Mouse (Mus musculus) megakaryocyte, adult 5-6 weeks (primary cell): Measurements from ENCODE around the gene Tob1. TPM values are rescaled to one million over a fixed set of nuclear protein-coding genes. Genes with fewer than 3 reads are reported as not detected.

Source experiments
- ATAC-seq: 2 replicates; pipeline ENCODE4 v1.8.0; 2016; ENCODE audit warnings: mild to moderate bottlenecking, inconsistent platforms; ENCODE audit not compliant: poor library complexity, severe bottlenecking
- total RNA-seq, 2 experiments: library from RNA; stranded (forward) in 1 of 2; stranded (reverse) in 1 of 2; fragments of 153-499, 151-499 nt in 1 of 2; fragments of 221-1000, 200-1000 nt in 1 of 2; gene quantifications; 2 replicates each; pipeline versions ENCODE4 v1.2.3 to v1.2.4; 2015 to 2017

The Tob1 gene
- total RNA-seq, 2 experiments from 2014 or later, result 13.5 to 17.8 TPM

- ATAC-seq, result peak; percentile 87
Observed at GRCm38 (mm10) chr11:94198405-94199146, 12.7 kb upstream of the Tob1 start.

GRCm38 (mm10) chr11:94199771-94200170, 11.5 kb upstream of the Tob1 start:
- ATAC-seq, result no peak

- ATAC-seq, result no peak
Observed at GRCm38 (mm10) chr11:94200422-94200821, 10.8 kb upstream of the Tob1 start.

- no peak for ATAC-seq
Observed at GRCm38 (mm10) chr11:94202106-94202505, 9.1 kb upstream of the Tob1 start.

GRCm38 (mm10) chr11:94203066-94203465, 8.2 kb upstream of the Tob1 start:
- ATAC-seq, result no peak

GRCm38 (mm10) chr11:94206398-94207114, 4.7 kb upstream of the Tob1 start:
- ATAC-seq, result no peak

GRCm38 (mm10) chr11:94208811-94209675, 2.2 kb upstream of the Tob1 start:
- no peak for ATAC-seq

GRCm38 (mm10) chr11:94209695-94210131, 1.5 kb upstream of the Tob1 start:
- ATAC-seq, result no peak

- ATAC-seq, result peak; percentile 58
Observed at GRCm38 (mm10) chr11:94210191-94211086, 815 bp upstream of the Tob1 start.

GRCm38 (mm10) chr11:94211651-94212488, 616 bp downstream of the Tob1 start:
- peak; percentile 19 for ATAC-seq

GRCm38 (mm10) chr11:94212489-94212836, 1.2 kb downstream of the Tob1 start:
- no peak for ATAC-seq

- no peak for ATAC-seq
Observed at GRCm38 (mm10) chr11:94212997-94213396, 1.7 kb downstream of the Tob1 start.

- no peak for ATAC-seq
Observed at GRCm38 (mm10) chr11:94213735-94214594, 2.7 kb downstream of the Tob1 start.

- ATAC-seq, result no peak
Observed at GRCm38 (mm10) chr11:94215581-94215980, 4.3 kb downstream of the Tob1 start.

- no peak for ATAC-seq
Observed at GRCm38 (mm10) chr11:94216247-94216646, 5.0 kb downstream of the Tob1 start.

GRCm38 (mm10) chr11:94221257-94221656, 10.0 kb downstream of the Tob1 start:
- no peak for ATAC-seq

- no peak for ATAC-seq
Observed at GRCm38 (mm10) chr11:94223531-94223930, 12.3 kb downstream of the Tob1 start.

GRCm38 (mm10) chr11:94225985-94226384, 14.7 kb downstream of the Tob1 start:
- ATAC-seq, result peak; percentile 94
